Mouse (Mus musculus): Measurements from ENCODE around the gene Fkbp6. TPM values are rescaled to one million over a fixed set of nuclear protein-coding genes. Genes with fewer than 3 reads are reported as not detected.

The Fkbp6 gene
- polyA plus RNA-seq, 1 experiment from 2014 or later, result 1.2 TPM

- Histone ChIP-seq H3K4me3 (ENCODE audit: low read depth, low read length) (no peak overlapping the region), H3K36me3 (ENCODE audit: control insufficient read depth, insufficient read depth, low read length) (no peaks in the 10 kb centered on the region), H3K9me3 (ENCODE audit: control insufficient read depth, low read length) (no peaks in the 10 kb centered on the region), H3K4me2 (replicated peaks; ENCODE audit: low read depth) (no peak overlapping the region), H3K9ac (ENCODE audit: low read length) (no peak overlapping the region), H3K27me3 (ENCODE audit: control insufficient read depth, insufficient read depth, low read length) (no peaks in the 10 kb centered on the region), H3K4me1 (replicated peaks; ENCODE audit: control insufficient read depth, insufficient read depth) (no peaks in the 10 kb centered on the region), H3K27ac (replicated peaks) (no peak overlapping the region)
- TF ChIP-seq CTCF (IDR thresholded peaks at IDR 0.05; ENCODE audit: low read depth) (no peak), EP300 (optimal IDR thresholded peaks at IDR 0.05) (no peak)
- DNase-seq (ENCODE audit: low spot score) (no peak), ATAC-seq (ENCODE audit: low FRiP score, low TSS enrichment) (no peak)
- WGBS, result 71% methylated on average over 4 of the region's 4 CpGs
Measured at GRCm38 (mm10) chr5:135329471-135329870, 20.4 kb downstream of the Fkbp6 start.

- no peaks in the 10 kb centered on the region for H3K4me1 ChIP-seq (replicated peaks; ENCODE audit: control insufficient read depth, insufficient read depth)
- H3K27ac ChIP-seq (replicated peaks), result no peak overlapping the region
- H3K27me3 ChIP-seq (ENCODE audit: control insufficient read depth, insufficient read depth, low read length), result no peaks in the 10 kb centered on the region
- H3K4me3 ChIP-seq (ENCODE audit: low read depth, low read length), result no peak overlapping the region
- WGBS, result 36% methylated on average over 3 of the region's 3 CpGs
- no peak for ATAC-seq (ENCODE audit: low FRiP score, low TSS enrichment)
- no peak overlapping the region for H3K4me2 ChIP-seq (replicated peaks; ENCODE audit: low read depth)
- H3K9ac ChIP-seq (ENCODE audit: low read length), result no peak overlapping the region
- no peaks in the 10 kb centered on the region for H3K36me3 ChIP-seq (ENCODE audit: control insufficient read depth, insufficient read depth, low read length)
- no peaks in the 10 kb centered on the region for H3K9me3 ChIP-seq (ENCODE audit: control insufficient read depth, low read length)
- no peak for DNase-seq (ENCODE audit: low spot score)
- TF ChIP-seq CTCF (IDR thresholded peaks at IDR 0.05; ENCODE audit: low read depth), result no peak
- TF ChIP-seq EP300 (optimal IDR thresholded peaks at IDR 0.05), result no peak
Measured at GRCm38 (mm10) chr5:135326121-135326659, 23.7 kb downstream of the Fkbp6 start.

GRCm38 (mm10) chr5:135322197-135322596 is 27.6 kb downstream of the Fkbp6 start:
- H3K4me1 ChIP-seq (replicated peaks; ENCODE audit: control insufficient read depth, insufficient read depth), result no peaks in the 10 kb centered on the region
- H3K27me3 ChIP-seq (ENCODE audit: control insufficient read depth, insufficient read depth, low read length), result no peaks in the 10 kb centered on the region
- DNase-seq (ENCODE audit: low spot score) (no peak), ATAC-seq (ENCODE audit: low FRiP score, low TSS enrichment) (no peak)
- H3K9me3 ChIP-seq (ENCODE audit: control insufficient read depth, low read length), result no peaks in the 10 kb centered on the region
- H3K36me3 ChIP-seq (ENCODE audit: control insufficient read depth, insufficient read depth, low read length), result no peaks in the 10 kb centered on the region
- no peak for TF ChIP-seq CTCF (IDR thresholded peaks at IDR 0.05; ENCODE audit: low read depth)
- TF ChIP-seq EP300 (optimal IDR thresholded peaks at IDR 0.05), result no peak
- no peak overlapping the region for H3K4me3 ChIP-seq (ENCODE audit: low read depth, low read length)
- H3K4me2 ChIP-seq (replicated peaks; ENCODE audit: low read depth), result no peak overlapping the region
- 78% methylated on average over 1 of the region's 1 CpGs for WGBS
- H3K27ac ChIP-seq (replicated peaks), result no peak overlapping the region
- H3K9ac ChIP-seq (ENCODE audit: low read length), result no peak overlapping the region

- no peak overlapping the region for H3K27ac ChIP-seq (replicated peaks)
- no peak overlapping the region for H3K4me2 ChIP-seq (replicated peaks; ENCODE audit: low read depth)
- ATAC-seq (ENCODE audit: low FRiP score, low TSS enrichment) (no peak), DNase-seq (ENCODE audit: low spot score) (no peak)
- 61% methylated on average over 2 of the region's 2 CpGs for WGBS
- H3K4me1 ChIP-seq (replicated peaks; ENCODE audit: control insufficient read depth, insufficient read depth), result no peaks in the 10 kb centered on the region
- TF ChIP-seq EP300 (optimal IDR thresholded peaks at IDR 0.05) (no peak), CTCF (IDR thresholded peaks at IDR 0.05; ENCODE audit: low read depth) (peak; percentile 59)
- H3K4me3 ChIP-seq (ENCODE audit: low read depth, low read length), result no peak overlapping the region
- H3K9me3 ChIP-seq (ENCODE audit: control insufficient read depth, low read length), result no peaks in the 10 kb centered on the region
- H3K9ac ChIP-seq (ENCODE audit: low read length), result no peak overlapping the region
- no peaks in the 10 kb centered on the region for H3K27me3 ChIP-seq (ENCODE audit: control insufficient read depth, insufficient read depth, low read length)
- H3K36me3 ChIP-seq (ENCODE audit: control insufficient read depth, insufficient read depth, low read length), result no peaks in the 10 kb centered on the region
Measured at GRCm38 (mm10) chr5:135319856-135320255, 30.0 kb downstream of the Fkbp6 start.

GRCm38 (mm10) chr5:135316177-135316576 is 33.7 kb downstream of the Fkbp6 start:
- 86% methylated on average over 3 of the region's 3 CpGs for WGBS
- Histone ChIP-seq H3K27me3 (ENCODE audit: control insufficient read depth, insufficient read depth, low read length) (no peaks in the 10 kb centered on the region), H3K4me3 (ENCODE audit: low read depth, low read length) (no peak overlapping the region), H3K4me2 (replicated peaks; ENCODE audit: low read depth) (no peak overlapping the region), H3K9me3 (ENCODE audit: control insufficient read depth, low read length) (no peaks in the 10 kb centered on the region), H3K27ac (replicated peaks) (no peak overlapping the region), H3K36me3 (ENCODE audit: control insufficient read depth, insufficient read depth, low read length) (no peaks in the 10 kb centered on the region), H3K9ac (ENCODE audit: low read length) (no peak overlapping the region), H3K4me1 (replicated peaks; ENCODE audit: control insufficient read depth, insufficient read depth) (no peaks in the 10 kb centered on the region)
- TF ChIP-seq CTCF (IDR thresholded peaks at IDR 0.05; ENCODE audit: low read depth), result no peak
- no peak for TF ChIP-seq EP300 (optimal IDR thresholded peaks at IDR 0.05)
- no peak for ATAC-seq (ENCODE audit: low FRiP score, low TSS enrichment)
- no peak for DNase-seq (ENCODE audit: low spot score)

- no peaks in the 10 kb centered on the region for H3K27me3 ChIP-seq (ENCODE audit: control insufficient read depth, insufficient read depth, low read length)
- ATAC-seq (ENCODE audit: low FRiP score, low TSS enrichment) (no peak), DNase-seq (ENCODE audit: low spot score) (no peak)
- H3K9me3 ChIP-seq (ENCODE audit: control insufficient read depth, low read length), result no peaks in the 10 kb centered on the region
- H3K4me3 ChIP-seq (ENCODE audit: low read depth, low read length), result no peak overlapping the region
- no peaks in the 10 kb centered on the region for H3K36me3 ChIP-seq (ENCODE audit: control insufficient read depth, insufficient read depth, low read length)
- H3K4me2 ChIP-seq (replicated peaks; ENCODE audit: low read depth), result no peak overlapping the region
- 31% methylated on average over 10 of the region's 10 CpGs for WGBS
- H3K9ac ChIP-seq (ENCODE audit: low read length), result no peak overlapping the region
- H3K4me1 ChIP-seq (replicated peaks; ENCODE audit: control insufficient read depth, insufficient read depth), result no peaks in the 10 kb centered on the region
- TF ChIP-seq EP300 (optimal IDR thresholded peaks at IDR 0.05) (no peak), CTCF (IDR thresholded peaks at IDR 0.05; ENCODE audit: low read depth) (no peak)
- H3K27ac ChIP-seq (replicated peaks), result no peak overlapping the region
Measured at GRCm38 (mm10) chr5:135306321-135306965, 43.4 kb downstream of the Fkbp6 start.

All from stomach, postnatal 0 days (tissue).